In genomic region chr7:16871600-16871999, GRCm38 (mm10) we compare ENCODE assay signal across 1 mouse cellular context.
TF ChIP-seq lines count a peak whose summit lies in the region.

No protein-coding gene starts in this region.

TF ChIP-seq in MEL, 35 proteins besides CTCF, POLR2A, EP300 and RAD21 (continued from another document):
- TF ChIP-seq MEF2A (IDR thresholded peaks at IDR 0.05; ENCODE audit: extremely low read depth, insufficient replicate concordance, low read depth, low read length, poor library complexity, severe bottlenecking), result no peak
- TF ChIP-seq ZNF384 (IDR thresholded peaks at IDR 0.05; ENCODE audit: low read depth, low read length), result no peak
- no peak for TF ChIP-seq GATA1 (IDR thresholded peaks at IDR 0.05; ENCODE audit: low read depth, low read length)
- no peak for TF ChIP-seq ETS1 (IDR thresholded peaks at IDR 0.05; ENCODE audit: low read depth, low read length)
- TF ChIP-seq TAL1 (IDR thresholded peaks at IDR 0.05; ENCODE audit: low read length), result no peak
- TF ChIP-seq SIN3A (IDR thresholded peaks at IDR 0.05; ENCODE audit: low read length), result no peak
- no peak for TF ChIP-seq MAFK (IDR thresholded peaks at IDR 0.05; ENCODE audit: borderline replicate concordance, low read depth, low read length)
- TF ChIP-seq MAX (IDR thresholded peaks at IDR 0.05; ENCODE audit: low read length), result no peak
- TF ChIP-seq KAT2A (conservative IDR thresholded peaks at IDR 0.05; ENCODE audit: low read depth, low read length), result no peak
- no peak for TF ChIP-seq CHD1 (IDR thresholded peaks at IDR 0.05; ENCODE audit: low read depth, low read length)
- no peak for TF ChIP-seq E2F4 (IDR thresholded peaks at IDR 0.05; ENCODE audit: borderline replicate concordance, low read depth, low read length)
- TF ChIP-seq BHLHE40 (IDR thresholded peaks at IDR 0.05; ENCODE audit: borderline replicate concordance, low read depth, low read length), result no peak
TF ChIP-seq in MEL: peak in this region for 0.
